Mouse (Mus musculus) liver, embryonic 13.5 days (tissue): Measurements from ENCODE around the gene Auts2. TPM values are rescaled to one million over a fixed set of nuclear protein-coding genes. Genes with fewer than 3 reads are reported as not detected.
A peak's percentile ranks its signal among the peaks of the same experiment; 100 is the strongest.

Source experiments
- ATAC-seq: fragments of 200-750 bp; cut with Nextera tagmentation; 2 replicates; pipeline ENCODE4 v1.8.0; 2017; ENCODE audit warnings: low read depth, mild to moderate bottlenecking, moderate number of reproducible peaks, moderate library complexity
- DNase-seq: peaks from one replicate; pipeline ENCODE4 v3.0.0; 2022
- H3K27ac ChIP-seq: fragments of 300-500 bp; sonication (generic); 2 replicates; pipeline ENCODE4 v1.5.1; 2015; ENCODE audit warnings: moderate library complexity, mild to moderate bottlenecking, inconsistent platforms
- H3K27me3 ChIP-seq: fragments of 300-500 bp; sonication (generic); 2 replicates; pipeline ENCODE4 v1.6.1; 2015; ENCODE audit warnings: mild to moderate bottlenecking, inconsistent platforms
- H3K36me3 ChIP-seq: fragments of 300-500 bp; sonication (generic); 2 replicates; pipeline ENCODE4 v1.6.1; 2015; ENCODE audit warnings: mild to moderate bottlenecking, inconsistent platforms
- H3K4me1 ChIP-seq: fragments of 300-500 bp; sonication (generic); replicated peaks from 2 replicates; pipeline ENCODE4 v1.6.1; 2015; ENCODE audit warnings: inconsistent platforms
- H3K4me2 ChIP-seq: fragments of 300-500 bp; sonication (generic); 2 replicates; pipeline ENCODE4 v1.6.1; 2015; ENCODE audit warnings: inconsistent platforms, mild to moderate bottlenecking, moderate library complexity
- H3K4me3 ChIP-seq: fragments of 300-500 bp; sonication (generic); replicated peaks from 2 replicates; pipeline ENCODE4 v1.5.1; 2015; ENCODE audit warnings: mild to moderate bottlenecking, inconsistent platforms
- H3K9ac ChIP-seq: fragments of 300-500 bp; sonication (generic); 2 replicates; pipeline ENCODE4 v1.6.1; 2015; ENCODE audit warnings: mild to moderate bottlenecking, inconsistent platforms
- H3K9me3 ChIP-seq: fragments of 300-500 bp; sonication (generic); replicated peaks from 2 replicates; pipeline ENCODE4 v1.6.1; 2016; ENCODE audit warnings: inconsistent platforms
- WGBS: fragments of 180-500 bp; shearing (Covaris S2); methylation state at CpG from one replicate; pipeline ENCODE4 v1.1.7; 2015; ENCODE audit not compliant: insufficient replicate concordance; 5-methylcytosine and 5-hydroxymethylcytosine counted together
- polyA plus RNA-seq: library from polyadenylated mRNA; unstranded; fragments of >200 nt; fragmentation: Nextera tagmentation; extraction: Ambion mirVana; gene quantifications from 2 replicates; pipeline ENCODE4 v1.2.1, GENCODE M21; 2015

The Auts2 gene
- polyA plus RNA-seq, 1 experiment from 2014 or later, result 1.5 TPM

GRCm38 (mm10) chr5:131815498-131815897 lies 727.6 kb downstream of the Auts2 start:
- Histone ChIP-seq H3K4me1 (peaks cover 38% of the 10 kb centered on the region), H3K27me3 (no peaks in the 10 kb centered on the region), H3K4me2 (no peak overlapping the region), H3K9me3 (no peaks in the 10 kb centered on the region), H3K27ac (peak overlapping the region; percentile 66), H3K36me3 (no peaks in the 10 kb centered on the region), H3K4me3 (no peak overlapping the region), H3K9ac (no peak overlapping the region)
- ATAC-seq (peak; percentile 55; the same call in 1 of the 2 replicates), DNase-seq (no peak)
- whole genome bisulfite sequencing, result 13% methylated on average over 3 of the region's 3 CpGs

GRCm38 (mm10) chr5:131814503-131815003 lies 728.6 kb downstream of the Auts2 start:
- Histone ChIP-seq H3K27me3 (no peaks in the 10 kb centered on the region), H3K36me3 (no peaks in the 10 kb centered on the region), H3K4me3 (no peak overlapping the region), H3K27ac (peak overlapping the region; percentile 66), H3K4me2 (peak overlapping the region; percentile 9; the same call in 1 of the 2 replicates), H3K9ac (no peak overlapping the region), H3K4me1 (peaks cover 38% of the 10 kb centered on the region), H3K9me3 (no peaks in the 10 kb centered on the region)
- WGBS, result 23% methylated on average over 9 of the region's 9 CpGs
- DNase-seq (peak; percentile 16), ATAC-seq (peak; percentile 69)

GRCm38 (mm10) chr5:131813952-131814502 lies 729.1 kb downstream of the Auts2 start:
- peak overlapping the region; percentile 64 for H3K27ac ChIP-seq
- H3K4me3 ChIP-seq, result no peak overlapping the region
- no peak overlapping the region for H3K9ac ChIP-seq
- H3K4me2 ChIP-seq, result no peak overlapping the region
- H3K27me3 ChIP-seq, result no peaks in the 10 kb centered on the region
- peak; percentile 78 for ATAC-seq
- peaks cover 38% of the 10 kb centered on the region for H3K4me1 ChIP-seq
- H3K36me3 ChIP-seq, result no peaks in the 10 kb centered on the region
- whole genome bisulfite sequencing, result 15% methylated on average over 10 of the region's 10 CpGs
- H3K9me3 ChIP-seq, result no peaks in the 10 kb centered on the region
- DNase-seq, result peak; percentile 44

- WGBS, result 43% methylated on average over 7 of the region's 7 CpGs
- peaks cover 38% of the 10 kb centered on the region for H3K4me1 ChIP-seq
- no peaks in the 10 kb centered on the region for H3K27me3 ChIP-seq
- H3K9me3 ChIP-seq, result no peaks in the 10 kb centered on the region
- no peak overlapping the region for H3K4me3 ChIP-seq
- H3K27ac ChIP-seq, result no peak overlapping the region
- H3K4me2 ChIP-seq, result no peak overlapping the region
- no peaks in the 10 kb centered on the region for H3K36me3 ChIP-seq
- H3K9ac ChIP-seq, result no peak overlapping the region
- DNase-seq, result no peak
- ATAC-seq, result 0 out of 2 replicates have a peak, but pooled peaks have one; percentile 7
These were observed 729.8 kb downstream of the Auts2 start for GRCm38 (mm10) chr5:131813331-131813781.

GRCm38 (mm10) chr5:131812483-131813063 lies 730.6 kb downstream of the Auts2 start:
- Histone ChIP-seq H3K9me3 (no peaks in the 10 kb centered on the region), H3K27me3 (no peaks in the 10 kb centered on the region), H3K4me3 (no peak overlapping the region), H3K27ac (no peak overlapping the region), H3K4me2 (no peak overlapping the region), H3K4me1 (peaks cover 38% of the 10 kb centered on the region), H3K9ac (no peak overlapping the region), H3K36me3 (no peaks in the 10 kb centered on the region)
- ATAC-seq, result no peak
- DNase-seq, result no peak
- whole genome bisulfite sequencing, result 71% methylated on average over 10 of the region's 10 CpGs

GRCm38 (mm10) chr5:131806350-131806749 lies 736.8 kb downstream of the Auts2 start:
- no peak overlapping the region for H3K4me2 ChIP-seq
- ATAC-seq, result no peak
- WGBS, result 60% methylated on average over 2 of the region's 2 CpGs
- H3K4me1 ChIP-seq, result no peaks in the 10 kb centered on the region
- H3K27ac ChIP-seq, result no peak overlapping the region
- H3K4me3 ChIP-seq, result no peak overlapping the region
- no peak for DNase-seq
- no peaks in the 10 kb centered on the region for H3K9me3 ChIP-seq
- no peaks in the 10 kb centered on the region for H3K36me3 ChIP-seq
- no peak overlapping the region for H3K9ac ChIP-seq
- H3K27me3 ChIP-seq, result no peaks in the 10 kb centered on the region

- no peak overlapping the region for H3K9ac ChIP-seq
- no peak for DNase-seq
- H3K36me3 ChIP-seq, result no peaks in the 10 kb centered on the region
- no peak overlapping the region for H3K4me3 ChIP-seq
- no peak overlapping the region for H3K4me2 ChIP-seq
- 63% methylated on average over 4 of the region's 4 CpGs for WGBS
- H3K27ac ChIP-seq, result no peak overlapping the region
- no peaks in the 10 kb centered on the region for H3K9me3 ChIP-seq
- no peak for ATAC-seq
- H3K27me3 ChIP-seq, result no peaks in the 10 kb centered on the region
- H3K4me1 ChIP-seq, result no peaks in the 10 kb centered on the region
These were observed 737.9 kb downstream of the Auts2 start for GRCm38 (mm10) chr5:131805277-131805676.

- Histone ChIP-seq H3K9ac (no peak overlapping the region), H3K36me3 (no peaks in the 10 kb centered on the region), H3K27ac (no peak overlapping the region), H3K4me3 (no peak overlapping the region), H3K4me1 (no peaks in the 10 kb centered on the region), H3K9me3 (no peaks in the 10 kb centered on the region), H3K27me3 (no peaks in the 10 kb centered on the region), H3K4me2 (no peak overlapping the region)
- ATAC-seq (no peak), DNase-seq (no peak)
- WGBS, result 69% methylated on average over 10 of the region's 10 CpGs
These were observed 739.5 kb downstream of the Auts2 start for GRCm38 (mm10) chr5:131803609-131804008.

- H3K27me3 ChIP-seq, result no peaks in the 10 kb centered on the region
- ATAC-seq (no peak), DNase-seq (no peak)
- no peak overlapping the region for H3K4me2 ChIP-seq
- H3K9ac ChIP-seq, result no peak overlapping the region
- H3K4me3 ChIP-seq, result no peak overlapping the region
- H3K4me1 ChIP-seq, result no peaks in the 10 kb centered on the region
- 54% methylated on average over 6 of the region's 6 CpGs for WGBS
- no peaks in the 10 kb centered on the region for H3K9me3 ChIP-seq
- no peaks in the 10 kb centered on the region for H3K36me3 ChIP-seq
- no peak overlapping the region for H3K27ac ChIP-seq
These were observed 740.7 kb downstream of the Auts2 start for GRCm38 (mm10) chr5:131802340-131803036.

GRCm38 (mm10) chr5:131801924-131802323 lies 741.2 kb downstream of the Auts2 start:
- Histone ChIP-seq H3K9ac (no peak overlapping the region), H3K27ac (no peak overlapping the region), H3K36me3 (no peaks in the 10 kb centered on the region), H3K27me3 (no peaks in the 10 kb centered on the region), H3K4me3 (no peak overlapping the region), H3K4me1 (no peaks in the 10 kb centered on the region), H3K9me3 (no peaks in the 10 kb centered on the region), H3K4me2 (no peak overlapping the region)
- no peak for ATAC-seq
- 66% methylated on average over 6 of the region's 6 CpGs for WGBS
- DNase-seq, result no peak

GRCm38 (mm10) chr5:131798373-131798772 lies 744.8 kb downstream of the Auts2 start:
- Histone ChIP-seq H3K9ac (no peak overlapping the region), H3K36me3 (no peaks in the 10 kb centered on the region), H3K27me3 (no peaks in the 10 kb centered on the region), H3K9me3 (no peaks in the 10 kb centered on the region), H3K4me1 (no peaks in the 10 kb centered on the region), H3K4me2 (no peak overlapping the region), H3K27ac (no peak overlapping the region), H3K4me3 (no peak overlapping the region)
- no peak for ATAC-seq
- WGBS, result 71% methylated on average over 5 of the region's 5 CpGs
- DNase-seq, result no peak
